Mouse (Mus musculus) midbrain, postnatal 0 days (tissue): ENCODE measurements around the gene Olfr1131. TPM values are rescaled to one million over a fixed set of nuclear protein-coding genes. Genes with fewer than 3 reads are reported as not detected.

Source experiments
- ATAC-seq: fragments of 200-750 bp; cut with Nextera tagmentation; 2 replicates; pipeline ENCODE4 v1.8.0; 2017; ENCODE audit warnings: moderate number of reproducible peaks, mild to moderate bottlenecking, moderate TSS enrichment, moderate library complexity; ENCODE audit not compliant: low FRiP score
- DNase-seq: peaks from one replicate; pipeline ENCODE4 v3.0.0-alpha.2; 2015; ENCODE audit warnings: low spot score
- H3K27ac ChIP-seq: fragments of 300-500 bp; sonication (generic); 2 replicates; pipeline ENCODE4 v1.5.1; 2014; ENCODE audit warnings: low read depth, mild to moderate bottlenecking, low read length, mixed read lengths
- H3K27me3 ChIP-seq: fragments of 300-500 bp; sonication (generic); 2 replicates; pipeline ENCODE4 v1.6.1; 2014; ENCODE audit warnings: low read length, control low read depth, mixed read lengths; ENCODE audit not compliant: insufficient read depth
- H3K36me3 ChIP-seq: fragments of 300-500 bp; sonication (generic); 2 replicates; pipeline ENCODE4 v1.6.1; 2014; ENCODE audit warnings: low read length, control low read depth, mixed read lengths; ENCODE audit not compliant: insufficient read depth
- H3K4me1 ChIP-seq: fragments of 300-500 bp; sonication (generic); 2 replicates; pipeline ENCODE4 v1.6.1; 2014; ENCODE audit warnings: mild to moderate bottlenecking, control low read depth, antibody characterized with exemption, low read length, mixed read lengths; ENCODE audit not compliant: insufficient read depth
- H3K4me2 ChIP-seq: fragments of 300-500 bp; sonication (generic); 2 replicates; pipeline ENCODE4 v1.6.1; 2014; ENCODE audit warnings: low read depth, mild to moderate bottlenecking, low read length, mixed read lengths; ENCODE audit not compliant: poor library complexity, severe bottlenecking
- H3K4me3 ChIP-seq: fragments of 300-500 bp; sonication (generic); 2 replicates; pipeline ENCODE4 v1.5.1; 2014; ENCODE audit warnings: low read depth, mild to moderate bottlenecking, low read length, moderate library complexity
- H3K9ac ChIP-seq: fragments of 300-500 bp; sonication (generic); replicated peaks from 2 replicates; pipeline ENCODE4 v1.6.1; 2014; ENCODE audit warnings: mild to moderate bottlenecking, low read length, moderate library complexity, mixed read lengths; ENCODE audit not compliant: poor library complexity, severe bottlenecking
- H3K9me3 ChIP-seq: fragments of 300-500 bp; sonication (generic); 2 replicates; pipeline ENCODE4 v1.6.1; 2016; ENCODE audit warnings: low read length, control low read depth
- CTCF ChIP-seq: IDR thresholded peaks from 2 replicates; pipeline ENCODE4 v1.5.1; 2016; ENCODE audit warnings: antibody characterized with exemption, mild to moderate bottlenecking
- WGBS: fragments of 180-500 bp; shearing (Covaris S2); extraction: QIAGEN DNeasy Blood & Tissue Kit; methylation state at CpG from one replicate; pipeline ENCODE4 v1.1.7; 2014; 5-methylcytosine and 5-hydroxymethylcytosine counted together
- polyA plus RNA-seq: library from polyadenylated mRNA; unstranded; fragments of >200 nt; fragmentation: Nextera tagmentation; extraction: Ambion mirVana; gene quantifications from 2 replicates; pipeline ENCODE4 v1.2.1, GENCODE M21; 2015
- total RNA-seq: library from RNA; depleted of rRNA; stranded (reverse); fragments of >200 nt; gene quantifications from 2 replicates; pipeline ENCODE4 v1.2.3, GENCODE M21; 2014; rRNA removed

The Olfr1131 gene
- total and polyA plus RNA-seq, 2 experiments from 2014 or later = not detected

- no peak within 1 kb of the TSS for H3K9ac ChIP-seq
- no peaks in the 10 kb centered on the region for H3K9me3 ChIP-seq
- no peaks in the 10 kb centered on the region for H3K36me3 ChIP-seq
- H3K4me2 ChIP-seq = no peak within 1 kb of the TSS
- H3K27ac ChIP-seq = no peak within 1 kb of the TSS
- H3K27me3 ChIP-seq = no peaks in the 10 kb centered on the region
- DNase-seq (no peak), ATAC-seq (no peak)
- no peak for TF ChIP-seq CTCF
- H3K4me1 ChIP-seq = no peaks in the 10 kb centered on the region
- no peak within 1 kb of the TSS for H3K4me3 ChIP-seq
- WGBS = 14% methylated on average over 1 of the region's 1 CpGs
Measured at GRCm38 (mm10) chr2:87673564-87673963, 46.7 kb downstream of the Olfr1131 start, which contains the start of gene Olfr1135. Gene Olfr1135 (minus strand): TSS chr2:87673664.

Other genes with a start within 250 kb of the Olfr1131 start
- not detected in 2 replicates for gene Olfr1122, start 241.3 kb upstream of the Olfr1131 start, total RNA-seq
- not detected in 2 replicates for gene Olfr1122, start 241.3 kb upstream of the Olfr1131 start, polyA plus RNA-seq
- not detected in 2 replicates for gene Olfr1123, start 210.5 kb upstream of the Olfr1131 start, total RNA-seq
- not detected in 2 replicates for gene Olfr1123, start 210.5 kb upstream of the Olfr1131 start, polyA plus RNA-seq
- gene Olfr1124, start 196.8 kb upstream of the Olfr1131 start, total RNA-seq = not detected in 2 replicates
- gene Olfr1124, start 196.8 kb upstream of the Olfr1131 start, polyA plus RNA-seq = 0.10 TPM in 1 of 2 replicates, not detected in the other
- not detected in 2 replicates for gene Olfr1126, start 173.1 kb upstream of the Olfr1131 start, total RNA-seq
- not detected in 2 replicates for gene Olfr1126, start 173.1 kb upstream of the Olfr1131 start, polyA plus RNA-seq
- gene Pramel7, start 130.0 kb upstream of the Olfr1131 start, total RNA-seq = not detected in 2 replicates
- gene Pramel7, start 130.0 kb upstream of the Olfr1131 start, polyA plus RNA-seq = not detected in 2 replicates
- not detected in 2 replicates for gene Pramel6, start 120.5 kb upstream of the Olfr1131 start, total RNA-seq
- not detected in 2 replicates for gene Pramel6, start 120.5 kb upstream of the Olfr1131 start, polyA plus RNA-seq
- gene Olfr153, start 95.3 kb upstream of the Olfr1131 start, total RNA-seq = 0.52 TPM in 1 of 2 replicates, not detected in the other
- not detected in 2 replicates for gene Olfr153, start 95.3 kb upstream of the Olfr1131 start, polyA plus RNA-seq
- gene Olfr1128, start 81.6 kb upstream of the Olfr1131 start, total RNA-seq = not detected in 2 replicates
- gene Olfr1128, start 81.6 kb upstream of the Olfr1131 start, polyA plus RNA-seq = not detected in 2 replicates
- not detected in 2 replicates for gene Olfr1129, start 53.2 kb upstream of the Olfr1131 start, total RNA-seq
- gene Olfr1129, start 53.2 kb upstream of the Olfr1131 start, polyA plus RNA-seq = not detected in 2 replicates
- not detected in 2 replicates for gene Olfr1130, start 20.9 kb upstream of the Olfr1131 start, total RNA-seq
- not detected in 2 replicates for gene Olfr1130, start 20.9 kb upstream of the Olfr1131 start, polyA plus RNA-seq
- gene Olfr1132, start 10.4 kb downstream of the Olfr1131 start, total RNA-seq = not detected in 2 replicates
- not detected in 2 replicates for gene Olfr1132, start 10.4 kb downstream of the Olfr1131 start, polyA plus RNA-seq
- not detected in 2 replicates for gene Olfr1133, start 20.3 kb downstream of the Olfr1131 start, total RNA-seq
- not detected in 2 replicates for gene Olfr1133, start 20.3 kb downstream of the Olfr1131 start, polyA plus RNA-seq
- not detected in 2 replicates for gene Olfr1134, start 31.4 kb downstream of the Olfr1131 start, total RNA-seq
- not detected in 2 replicates for gene Olfr1134, start 31.4 kb downstream of the Olfr1131 start, polyA plus RNA-seq
- not detected in 2 replicates for gene Olfr1135, start 46.6 kb downstream of the Olfr1131 start, total RNA-seq
- not detected in 2 replicates for gene Olfr1135, start 46.6 kb downstream of the Olfr1131 start, polyA plus RNA-seq
- gene Olfr1136, start 66.8 kb downstream of the Olfr1131 start, total RNA-seq = not detected in 2 replicates
- not detected in 2 replicates for gene Olfr1136, start 66.8 kb downstream of the Olfr1131 start, polyA plus RNA-seq
- not detected in 2 replicates for gene Olfr1137, start 86.1 kb downstream of the Olfr1131 start, total RNA-seq
- gene Olfr1137, start 86.1 kb downstream of the Olfr1131 start, polyA plus RNA-seq = not detected in 2 replicates
- gene Olfr1138, start 112.9 kb downstream of the Olfr1131 start, total RNA-seq = not detected in 2 replicates
- not detected in 2 replicates for gene Olfr1138, start 112.9 kb downstream of the Olfr1131 start, polyA plus RNA-seq
- gene Olfr1140, start 116.6 kb downstream of the Olfr1131 start, total RNA-seq = not detected in 2 replicates
- gene Olfr1140, start 116.6 kb downstream of the Olfr1131 start, polyA plus RNA-seq = 0.16 TPM in 1 of 2 replicates, not detected in the other
- not detected in 2 replicates for gene Olfr1141, start 126.9 kb downstream of the Olfr1131 start, total RNA-seq
- gene Olfr1141, start 126.9 kb downstream of the Olfr1131 start, polyA plus RNA-seq = not detected in 2 replicates
- not detected in 2 replicates for gene Olfr152, start 152.4 kb downstream of the Olfr1131 start, total RNA-seq
- not detected in 2 replicates for gene Olfr152, start 152.4 kb downstream of the Olfr1131 start, polyA plus RNA-seq
- not detected in 2 replicates for gene Olfr1143, start 173.5 kb downstream of the Olfr1131 start, total RNA-seq
- not detected in 2 replicates for gene Olfr1143, start 173.5 kb downstream of the Olfr1131 start, polyA plus RNA-seq
- not detected in 2 replicates for gene Olfr1145, start 182.7 kb downstream of the Olfr1131 start, total RNA-seq
- gene Olfr1145, start 182.7 kb downstream of the Olfr1131 start, polyA plus RNA-seq = not detected in 2 replicates
- not detected in 2 replicates for gene Olfr1148, start 203.4 kb downstream of the Olfr1131 start, total RNA-seq
- gene Olfr1148, start 203.4 kb downstream of the Olfr1131 start, polyA plus RNA-seq = not detected in 2 replicates
- gene Olfr1150-ps1, start 216.9 kb downstream of the Olfr1131 start, total RNA-seq = not detected in 2 replicates
- not detected in 2 replicates for gene Olfr1150-ps1, start 216.9 kb downstream of the Olfr1131 start, polyA plus RNA-seq
- not detected in 2 replicates for gene Olfr1151, start 228.8 kb downstream of the Olfr1131 start, total RNA-seq
- not detected in 2 replicates for gene Olfr1151, start 228.8 kb downstream of the Olfr1131 start, polyA plus RNA-seq
- gene Olfr1152, start 239.4 kb downstream of the Olfr1131 start, total RNA-seq = under 0.01 TPM in 1 of 2 replicates, not detected in the other
- gene Olfr1152, start 239.4 kb downstream of the Olfr1131 start, polyA plus RNA-seq = not detected in 2 replicates